Mouse (Mus musculus) Muller cell, postnatal 12 days (primary cell): ENCODE data around the gene Dnajc17.

Experiments used
- DNase-seq: peaks from one replicate; pipeline ENCODE4 v3.0.0-alpha.2; 2015; ENCODE audit errors: inconsistent ontology term

Gene Dnajc17

GRCm38 (mm10) chr2:119208344-119209175 lies at the start of gene Dnajc17, which contains the start of gene Zfyve19:
Gene Dnajc17, minus strand, starts transcription at chr2:119208795.
Gene Zfyve19, plus strand, starts transcription at chr2:119208617.
- peak; percentile 96 for DNase-seq

- DNase-seq, result no peak
Measured at GRCm38 (mm10) chr2:119254976-119255375, 46.4 kb upstream of the Dnajc17 start.

- DNase-seq, result peak; percentile 86
Measured at GRCm38 (mm10) chr2:119250826-119251478, 42.4 kb upstream of the Dnajc17 start.

GRCm38 (mm10) chr2:119250377-119250776 lies 41.8 kb upstream of the Dnajc17 start:
- no peak for DNase-seq

- DNase-seq, result no peak
Measured at GRCm38 (mm10) chr2:119249592-119250061, 41.0 kb upstream of the Dnajc17 start.

GRCm38 (mm10) chr2:119247904-119248303 lies 39.3 kb upstream of the Dnajc17 start:
- DNase-seq, result no peak

- no peak for DNase-seq
Measured at GRCm38 (mm10) chr2:119245246-119245645, 36.7 kb upstream of the Dnajc17 start.

GRCm38 (mm10) chr2:119242548-119242947 lies 34.0 kb upstream of the Dnajc17 start:
- DNase-seq, result no peak

- DNase-seq, result no peak
Measured at GRCm38 (mm10) chr2:119240819-119241186, 32.2 kb upstream of the Dnajc17 start.

- DNase-seq, result no peak
Measured at GRCm38 (mm10) chr2:119240075-119240818, 31.7 kb upstream of the Dnajc17 start.

GRCm38 (mm10) chr2:119238671-119239070 lies 30.1 kb upstream of the Dnajc17 start:
- no peak for DNase-seq

- DNase-seq, result peak; percentile 26
Measured at GRCm38 (mm10) chr2:119237871-119238220, 29.3 kb upstream of the Dnajc17 start.

GRCm38 (mm10) chr2:119237210-119237870 lies 28.7 kb upstream of the Dnajc17 start, which contains the start of gene Spint1:
Gene Spint1, plus strand, starts transcription at chr2:119237362.
- peak; percentile 11 for DNase-seq

- peak; percentile 2 for DNase-seq
Measured at GRCm38 (mm10) chr2:119236682-119237209, 28.2 kb upstream of the Dnajc17 start.

GRCm38 (mm10) chr2:119229775-119230704 lies 21.4 kb upstream of the Dnajc17 start, which contains the start of gene Ppp1r14d:
Gene Ppp1r14d, minus strand, starts transcription at chr2:119229906.
- no peak for DNase-seq

GRCm38 (mm10) chr2:119209176-119209507 lies 547 bp upstream of the Dnajc17 start:
- DNase-seq, result no peak

- no peak for DNase-seq
Measured at GRCm38 (mm10) chr2:119207961-119208343, 643 bp downstream of the Dnajc17 start.

GRCm38 (mm10) chr2:119203871-119204460 lies 4.6 kb downstream of the Dnajc17 start:
- no peak for DNase-seq

GRCm38 (mm10) chr2:119202914-119203453 lies 5.6 kb downstream of the Dnajc17 start:
- DNase-seq, result no peak

- peak; percentile 43 for DNase-seq
Measured at GRCm38 (mm10) chr2:119198934-119199333, 9.7 kb downstream of the Dnajc17 start.
